Mouse (Mus musculus) cerebellum, adult (tissue): ENCODE data around the gene Dapl1.

ENCODE experiments used
- ATAC-seq: cut with Nextera tagmentation; 2 replicates; pipeline ENCODE4 v1.9.2; 2017; ENCODE audit warnings: mild to moderate bottlenecking, moderate library complexity, mixed read lengths; ENCODE audit not compliant: insufficient number of reproducible peaks, low FRiP score, low TSS enrichment

Dapl1 gene

DNA sequence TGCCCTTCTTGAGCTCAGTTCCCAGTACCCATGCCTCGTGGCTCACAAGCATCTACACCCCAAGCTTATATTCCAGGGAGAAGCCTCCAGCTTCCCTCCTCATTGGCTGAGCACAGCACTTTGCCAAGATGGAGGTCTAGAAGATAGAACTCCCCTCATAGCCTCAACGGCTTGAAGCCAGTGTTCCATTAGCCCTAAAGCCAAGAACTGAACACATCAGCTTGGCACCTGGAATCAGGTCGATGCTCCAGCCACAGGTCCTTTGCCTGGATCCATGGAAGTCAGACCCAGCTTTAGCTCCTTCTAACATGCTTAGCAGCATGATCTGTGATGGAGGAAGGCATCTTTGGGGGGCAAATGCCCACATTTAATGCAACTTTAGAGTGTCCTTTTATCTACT, 48.5 kb downstream of the Dapl1 start:
- ATAC-seq = no peak

DNA sequence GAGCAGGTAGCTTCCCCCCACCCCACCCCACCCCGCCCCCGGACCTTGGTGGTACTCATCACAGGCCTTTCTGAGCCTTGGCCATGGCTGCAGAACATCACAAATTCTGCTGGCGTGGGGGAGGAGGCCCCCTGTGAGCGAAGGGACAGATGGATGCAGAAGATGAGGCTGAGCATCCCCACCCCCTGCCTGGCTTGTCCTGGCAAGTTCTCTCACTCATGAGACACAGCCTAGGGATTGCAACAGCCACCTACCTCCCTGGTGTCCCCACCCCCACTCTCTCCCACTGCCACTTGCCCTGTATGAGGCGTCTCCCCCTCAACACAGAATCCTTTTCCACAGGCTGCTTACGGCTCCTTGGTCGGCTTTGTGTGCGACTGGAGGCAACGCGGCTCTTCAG, 49.1 kb downstream of the Dapl1 start:
- 0 out of 2 replicates have a peak, but pooled peaks have one; percentile 53 for ATAC-seq

DNA sequence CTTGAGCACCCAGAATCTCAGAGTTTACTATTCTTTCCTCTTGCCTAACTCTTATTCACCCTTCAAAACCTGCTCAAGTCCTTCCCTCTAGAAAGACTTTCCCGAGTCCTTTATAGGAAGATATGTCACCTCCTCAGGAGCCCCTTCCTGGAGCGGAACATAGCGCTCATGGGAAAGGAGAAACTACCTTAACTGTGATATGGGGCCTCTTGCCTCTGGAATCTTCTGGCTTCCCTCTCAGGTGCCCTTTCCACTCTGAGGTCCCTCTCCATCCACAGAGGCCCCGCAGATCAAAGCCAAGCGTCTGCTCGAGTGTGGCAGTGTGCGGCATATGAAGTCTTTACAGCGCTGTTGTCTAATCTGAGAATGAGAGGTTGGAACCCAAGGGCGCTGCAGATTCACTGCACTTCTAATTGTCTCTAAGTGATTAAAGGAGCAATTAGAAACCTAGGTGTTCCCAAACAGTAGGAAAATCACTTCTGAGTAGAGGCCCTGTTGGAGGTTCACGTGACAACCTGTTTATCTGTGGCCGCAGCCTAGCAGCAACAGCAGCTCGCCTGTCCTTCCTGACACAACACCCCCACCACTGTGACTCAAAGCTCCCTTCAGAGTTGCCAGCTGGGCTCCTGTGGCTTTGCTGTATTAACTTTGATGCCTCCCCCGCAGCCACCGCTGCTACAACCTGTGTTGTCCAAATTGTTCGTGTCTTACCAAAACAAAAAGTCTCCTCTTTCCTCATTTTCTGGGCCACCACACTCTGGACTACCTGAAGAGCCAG, 49.7 kb downstream of the Dapl1 start:
- no peak for ATAC-seq

DNA sequence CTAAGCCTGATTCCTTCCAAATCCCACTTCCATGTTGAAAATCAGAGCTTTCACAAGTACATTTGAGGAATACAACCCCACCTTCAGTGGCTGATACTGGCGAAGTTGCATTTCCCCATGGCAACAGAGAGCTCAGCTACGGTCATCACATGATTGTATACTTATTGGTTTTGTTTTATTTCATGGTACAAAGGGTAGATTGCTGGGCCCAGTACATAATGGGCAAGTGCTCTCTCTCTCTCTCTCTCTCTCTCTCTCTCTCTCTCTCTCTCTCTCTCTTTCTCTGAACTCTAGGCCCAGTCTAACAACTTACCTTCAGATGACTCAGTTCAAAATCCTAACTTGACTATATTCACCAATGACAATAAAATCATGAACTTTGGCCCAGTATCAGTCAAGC, 52.5 kb downstream of the Dapl1 start:
- no peak for ATAC-seq

DNA sequence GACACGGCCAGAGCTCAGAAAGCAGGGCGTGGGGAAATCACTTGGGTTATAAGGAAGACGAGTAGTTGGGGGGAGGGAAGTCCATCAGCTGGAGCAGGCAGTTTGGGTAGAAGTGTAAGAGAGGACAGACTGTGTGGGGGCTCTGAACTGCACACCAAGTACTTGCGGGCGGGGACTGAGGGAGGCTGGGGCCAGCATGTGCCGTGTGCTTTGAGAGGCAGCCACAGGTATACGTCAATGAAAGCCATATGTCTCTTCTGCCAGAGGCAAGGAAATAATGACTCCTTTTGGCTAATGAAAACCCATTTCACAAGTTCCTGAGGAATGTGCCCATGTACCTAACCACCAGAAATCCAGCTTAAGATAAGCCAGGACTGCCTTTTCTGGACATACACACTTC, 53.6 kb downstream of the Dapl1 start:
- ATAC-seq = no peak

DNA sequence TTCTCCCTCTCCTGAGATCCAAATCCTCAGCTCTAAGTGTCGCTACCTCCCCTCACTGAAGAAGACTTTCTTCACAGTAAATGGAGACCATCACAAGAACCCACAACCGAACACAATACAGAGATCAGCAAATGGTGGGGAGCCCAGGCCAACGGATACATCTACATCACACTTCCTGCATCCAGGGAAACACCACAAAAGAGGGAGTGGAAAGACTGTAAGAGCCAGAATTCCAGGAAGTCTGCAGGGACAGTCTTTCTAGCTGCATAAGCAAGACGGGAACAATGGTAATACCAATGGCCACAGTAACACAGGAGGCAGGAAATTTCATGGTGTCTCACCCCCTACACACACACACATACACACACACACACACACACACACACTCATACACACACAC, 55.3 kb downstream of the Dapl1 start:
- ATAC-seq = no peak

DNA sequence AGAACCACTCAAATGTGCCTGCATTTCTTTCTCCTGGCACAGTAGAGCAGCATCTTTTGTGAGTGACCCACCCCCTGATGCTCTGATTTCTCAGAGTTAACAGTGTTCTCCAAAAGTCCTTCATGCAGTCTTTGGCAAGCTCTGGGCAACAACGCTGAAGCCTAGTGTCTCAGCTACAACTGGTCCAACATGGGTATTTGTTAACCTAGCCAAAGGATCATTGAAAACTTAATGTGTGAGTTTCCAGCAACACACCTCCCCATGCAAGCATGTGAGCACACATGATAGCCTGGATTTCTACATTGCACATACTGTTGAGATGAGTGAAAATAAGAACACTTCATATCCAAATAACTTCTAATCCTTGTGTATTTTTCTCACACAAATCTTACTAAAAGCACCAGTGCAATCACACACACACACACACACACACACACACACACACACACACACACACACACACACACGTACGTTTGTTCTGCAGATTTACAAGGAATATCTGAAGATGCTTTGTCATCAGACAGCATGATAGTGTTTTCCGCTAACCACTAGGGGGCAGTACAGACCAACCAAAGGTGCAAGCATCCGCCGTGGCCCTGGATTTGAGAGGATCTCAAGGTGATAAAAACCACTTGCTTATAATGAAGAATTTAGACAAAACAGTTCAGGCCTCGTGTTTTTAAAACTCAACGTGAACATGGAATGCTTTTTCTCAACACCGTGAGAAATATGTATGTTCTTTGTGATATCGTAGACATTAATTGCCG, 56.9 kb downstream of the Dapl1 start:
- peak; percentile 88 for ATAC-seq

DNA sequence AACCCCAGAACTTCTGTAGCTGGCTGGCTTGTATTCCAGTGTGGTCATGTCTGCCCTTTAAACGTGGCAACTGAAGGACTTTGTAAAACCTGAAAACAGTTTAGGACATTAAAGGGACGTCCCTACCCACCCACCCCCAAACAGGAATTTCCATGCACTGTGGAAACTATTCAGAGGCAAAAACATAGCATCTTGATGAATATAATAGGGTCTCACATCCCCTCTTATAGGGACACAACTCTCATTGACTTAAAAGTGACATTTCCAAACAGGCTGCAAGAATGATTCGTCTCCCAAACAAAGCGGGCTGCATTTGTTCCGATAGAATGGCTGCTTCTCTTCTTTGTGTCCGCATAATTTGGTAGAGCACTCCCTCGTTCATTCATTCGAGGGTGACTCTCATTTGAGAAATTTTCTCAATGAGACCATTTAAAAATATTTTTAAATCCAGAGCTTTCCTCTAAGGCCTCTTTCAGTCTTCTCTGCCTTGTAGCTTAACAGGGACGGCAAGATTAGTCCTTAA, 59.2 kb downstream of the Dapl1 start:
- no peak for ATAC-seq

DNA sequence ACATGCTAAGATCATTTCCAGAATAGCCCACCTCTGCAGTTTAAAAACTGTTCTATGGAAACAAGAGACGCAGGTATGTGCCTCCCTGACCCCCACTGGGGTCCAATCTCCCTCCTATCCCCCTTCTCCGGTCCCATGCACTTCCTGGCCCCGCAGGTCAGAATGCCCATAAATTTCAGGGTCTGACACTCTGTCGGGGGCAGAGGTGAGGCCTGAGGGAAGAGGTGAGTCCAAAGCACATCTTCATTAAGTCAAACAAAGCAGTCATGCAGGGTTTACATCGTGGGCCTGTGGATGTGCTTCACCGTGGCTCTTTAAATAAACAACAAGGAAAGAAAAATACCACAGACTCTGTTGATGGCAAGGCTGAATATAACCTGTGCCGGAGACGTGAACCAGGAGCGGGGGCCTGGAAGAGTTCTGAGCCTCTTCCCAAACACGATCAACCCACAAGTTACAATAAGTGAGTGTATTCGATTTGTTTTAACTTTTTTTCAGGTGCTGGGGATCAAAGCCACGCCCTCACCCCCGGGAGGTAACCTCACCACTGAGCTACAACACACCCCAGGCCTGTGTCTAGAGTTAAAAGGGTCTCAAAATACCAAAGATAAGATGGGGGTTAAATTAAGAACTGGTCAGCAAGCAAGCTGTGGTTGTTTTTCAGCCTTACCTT, 59.9 kb downstream of the Dapl1 start:
- ATAC-seq = no peak

DNA sequence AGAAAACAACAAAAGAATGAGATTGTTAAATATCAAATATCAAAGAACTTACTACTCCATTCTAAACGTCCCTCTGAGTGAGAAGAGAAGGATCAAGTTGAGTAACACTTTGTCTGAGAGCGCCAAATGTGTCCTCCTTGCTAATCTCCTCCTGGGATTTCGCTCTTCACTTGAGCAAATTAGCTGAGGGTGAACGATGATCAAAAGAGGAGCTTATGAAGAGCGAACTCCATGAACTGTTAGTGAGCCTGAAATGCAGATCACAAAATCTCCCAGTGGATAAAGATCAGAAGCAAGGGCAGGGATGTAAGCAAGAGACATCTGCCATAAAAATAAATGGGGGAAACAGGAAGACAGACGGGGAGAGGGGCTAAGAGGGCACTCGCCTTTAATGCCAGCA, 60.5 kb downstream of the Dapl1 start:
- ATAC-seq = no peak

DNA sequence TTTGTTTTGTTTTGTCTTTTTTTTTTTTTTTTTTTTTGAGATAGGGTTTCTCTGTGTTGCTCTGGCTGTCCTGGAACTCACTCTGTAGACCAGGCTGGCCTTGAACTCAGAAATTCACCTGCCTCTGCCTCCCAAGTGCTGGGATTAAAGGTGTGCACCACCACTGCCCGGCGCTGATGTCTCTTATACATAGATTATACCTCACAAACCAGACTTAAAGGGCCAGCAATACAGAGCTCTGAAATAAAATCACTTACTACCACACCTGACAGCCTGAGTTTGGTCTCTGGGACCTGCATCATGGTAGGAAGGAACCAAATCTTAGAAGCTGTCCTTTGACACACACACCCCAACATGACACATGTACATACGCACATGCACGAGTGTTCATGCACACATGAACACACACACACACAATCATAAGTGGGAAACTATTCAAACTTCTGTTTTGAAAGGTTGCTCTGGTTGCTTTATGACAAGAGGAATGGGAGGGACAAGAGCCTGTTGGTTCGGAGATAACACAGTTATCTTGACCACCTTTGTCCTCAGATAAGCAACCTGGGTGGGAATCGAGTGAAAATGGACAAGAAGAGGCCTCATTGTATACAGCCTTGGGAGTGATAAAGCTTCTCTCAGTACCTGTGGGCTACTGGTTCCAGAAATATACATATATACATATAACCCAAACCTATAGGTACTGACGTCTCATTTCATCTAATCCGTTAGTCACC, 63.1 kb downstream of the Dapl1 start:
- ATAC-seq = no peak

DNA sequence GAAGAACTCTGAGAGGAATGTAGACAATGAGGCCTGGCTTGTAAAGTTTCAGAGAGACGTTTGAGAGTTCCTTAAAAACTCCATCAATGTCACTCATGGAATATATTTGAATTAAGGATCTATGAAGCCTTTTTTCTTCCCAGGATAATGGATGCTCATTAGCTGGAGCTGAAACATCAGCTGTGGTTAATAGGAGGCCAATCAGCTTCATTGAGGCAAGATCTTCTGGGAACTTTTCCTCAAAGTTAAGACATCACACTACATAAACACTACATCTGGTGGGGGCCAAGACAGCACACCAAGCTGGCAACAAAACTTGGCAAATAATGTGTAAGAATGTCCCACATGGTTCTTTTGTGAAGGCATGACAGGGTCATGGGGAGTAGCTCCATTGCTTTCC, 68.3 kb downstream of the Dapl1 start:
- no peak for ATAC-seq

DNA sequence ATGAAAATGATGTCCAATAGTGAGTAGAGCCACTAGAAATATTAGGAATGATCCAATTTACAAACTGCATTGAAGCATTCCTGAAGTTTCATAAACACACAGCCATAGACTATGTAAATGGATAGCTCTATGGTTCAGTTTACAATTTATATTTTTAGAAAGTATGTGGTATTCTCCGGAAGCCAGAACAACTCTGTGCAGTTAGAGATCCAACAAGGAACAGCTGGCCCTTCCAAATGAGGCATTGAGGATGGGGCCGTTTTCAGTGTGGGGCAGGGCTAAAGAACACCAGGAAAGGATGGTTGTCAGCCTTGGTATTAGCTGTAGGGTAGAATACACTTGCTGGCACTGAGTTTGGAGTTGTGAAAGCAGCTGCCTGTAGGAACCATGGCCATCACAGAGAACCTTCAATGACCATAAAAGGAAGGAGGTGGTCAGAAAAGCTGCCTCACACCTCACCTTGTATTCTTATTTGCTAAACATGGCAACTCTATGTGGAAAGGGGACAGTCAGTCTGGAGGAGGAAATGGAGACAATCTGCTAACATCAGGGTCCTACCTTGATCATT, 70.0 kb downstream of the Dapl1 start:
- ATAC-seq = no peak
